Mouse (Mus musculus) cerebellum, adult 18-20 months (tissue): Measurements from ENCODE around the gene Nfia.

Experiments
- DNase-seq, 2 experiments: peaks; one replicate each; pipeline ENCODE4 v3.0.0; 2021

Nfia gene

GRCm38 (mm10) chr4:97840227-97841062 lies 67.9 kb downstream of the Nfia start:
- DNase-seq: no peak

DNA sequence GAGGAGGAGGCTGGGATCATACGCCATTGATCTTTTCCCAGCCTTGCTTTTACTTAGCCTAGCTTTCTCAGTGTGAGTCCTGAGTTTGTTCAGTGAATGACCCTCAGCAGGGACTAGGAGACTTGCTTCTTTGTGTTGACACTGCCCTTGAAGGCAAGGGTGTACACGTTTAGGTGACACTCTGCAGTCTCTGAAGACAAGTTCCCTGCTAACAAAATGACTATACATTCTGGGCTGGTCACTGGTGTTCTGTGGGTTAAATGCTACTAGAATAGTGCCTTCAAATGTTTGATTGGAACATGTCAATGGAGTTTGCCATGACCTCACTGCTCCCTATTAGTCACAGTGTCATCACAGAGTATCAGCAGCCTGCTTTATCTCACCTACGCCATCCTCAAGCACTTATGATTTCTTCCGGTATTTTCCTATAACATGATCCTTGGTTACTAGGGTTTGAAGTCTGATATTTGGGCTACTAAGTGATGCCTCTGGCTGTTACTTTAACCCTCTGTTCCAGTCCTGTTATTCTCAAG lies 68.6 kb downstream of the Nfia start:
- no peak for DNase-seq

DNA sequence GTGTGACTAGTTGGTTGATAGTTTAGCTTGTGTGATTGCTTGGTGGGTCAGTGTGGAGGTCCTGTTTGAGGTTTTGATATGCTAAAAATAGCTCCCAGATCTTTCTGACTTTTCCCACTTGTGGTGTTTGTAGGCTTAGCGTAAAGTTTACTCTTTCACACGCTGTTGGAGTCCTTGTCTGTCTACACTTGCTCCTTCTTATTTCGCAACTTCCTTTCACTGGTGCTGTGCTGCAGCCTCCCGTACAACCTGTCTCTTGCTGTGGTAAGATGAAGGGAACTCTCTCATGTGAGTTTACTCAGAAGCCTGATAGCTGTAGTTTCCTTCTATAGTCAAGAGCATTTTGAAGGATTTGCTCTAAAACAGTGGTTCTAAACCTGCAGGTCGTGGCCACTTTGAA lies 69.2 kb downstream of the Nfia start:
- DNase-seq: no peak

DNA sequence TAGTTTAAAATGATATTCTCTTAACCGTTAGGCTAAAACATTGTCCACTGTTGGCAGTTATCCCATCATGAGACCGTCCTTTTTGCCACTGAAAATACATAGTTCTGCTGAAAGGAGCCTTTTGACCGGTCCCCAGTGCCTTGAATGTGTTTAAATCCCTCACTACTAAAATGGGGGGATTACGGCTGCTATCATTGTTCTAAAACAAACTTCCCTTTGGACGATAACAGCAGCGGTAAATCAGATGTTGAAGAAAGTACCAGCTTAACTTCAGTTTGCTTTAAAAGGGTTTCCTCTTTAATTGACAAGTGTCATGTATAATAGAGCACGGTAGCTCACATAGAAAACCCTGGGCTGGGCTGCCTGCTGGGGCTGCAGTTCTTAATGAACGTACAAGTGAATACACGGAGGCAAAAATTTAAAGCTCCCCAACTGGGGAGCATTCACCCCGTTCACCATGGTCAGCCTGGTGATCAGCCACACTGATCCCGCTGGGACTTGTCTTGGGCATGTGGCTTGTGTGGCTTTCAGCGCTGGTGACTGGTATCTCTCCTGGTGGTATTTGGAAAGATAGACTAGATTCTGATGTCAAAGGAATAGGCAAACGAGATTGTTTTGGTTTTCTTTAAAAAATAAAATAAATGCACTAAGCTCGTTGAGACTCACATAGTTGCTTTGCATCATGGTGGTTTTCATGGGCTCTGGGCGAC lies 71.6 kb downstream of the Nfia start:
- DNase-seq: no peak

- DNase-seq: no peak
These were observed 72.4 kb downstream of the Nfia start for GRCm38 (mm10) chr4:97844899-97845298.

GRCm38 (mm10) chr4:97847653-97848052 lies 75.1 kb downstream of the Nfia start:
- no peak for DNase-seq

DNA sequence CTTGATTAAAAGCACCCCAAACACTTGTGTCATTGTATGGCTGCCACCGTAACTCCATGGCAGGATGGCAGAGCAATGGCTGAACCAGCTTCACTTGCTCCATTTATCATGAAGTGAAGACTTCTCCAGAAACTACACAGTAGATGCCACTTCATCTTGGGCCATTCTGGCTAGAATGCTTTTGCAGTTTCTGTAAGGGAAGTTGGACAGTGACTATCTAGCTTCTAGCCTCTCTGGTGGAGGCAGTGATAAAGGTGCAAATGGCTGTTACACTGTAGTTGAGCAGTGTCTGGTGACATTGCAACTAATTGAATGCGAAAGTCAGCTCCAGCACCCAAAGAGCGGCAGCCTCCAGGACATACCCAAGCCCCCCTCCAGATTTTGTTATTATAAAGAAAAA lies 78.5 kb downstream of the Nfia start:
- no peak for DNase-seq

DNA sequence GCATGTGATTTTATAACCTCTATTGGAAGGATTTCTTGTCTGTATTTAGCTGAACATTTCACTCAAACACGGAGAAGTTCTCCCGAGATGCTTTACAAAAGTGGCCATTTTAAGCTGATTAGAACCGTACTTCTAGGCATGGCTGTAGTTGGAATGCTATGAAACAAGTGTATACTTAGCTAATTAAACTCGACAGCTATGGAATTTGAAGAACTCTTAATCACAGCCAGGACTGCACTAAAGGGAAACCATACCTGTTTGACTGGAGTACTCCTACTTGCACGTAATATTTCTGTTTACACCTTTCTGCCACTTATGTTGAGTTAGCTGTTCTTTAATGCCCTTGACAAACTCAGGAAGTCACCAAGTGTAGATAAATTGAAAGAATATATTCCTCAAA lies 79.2 kb downstream of the Nfia start:
- DNase-seq: no peak

DNA sequence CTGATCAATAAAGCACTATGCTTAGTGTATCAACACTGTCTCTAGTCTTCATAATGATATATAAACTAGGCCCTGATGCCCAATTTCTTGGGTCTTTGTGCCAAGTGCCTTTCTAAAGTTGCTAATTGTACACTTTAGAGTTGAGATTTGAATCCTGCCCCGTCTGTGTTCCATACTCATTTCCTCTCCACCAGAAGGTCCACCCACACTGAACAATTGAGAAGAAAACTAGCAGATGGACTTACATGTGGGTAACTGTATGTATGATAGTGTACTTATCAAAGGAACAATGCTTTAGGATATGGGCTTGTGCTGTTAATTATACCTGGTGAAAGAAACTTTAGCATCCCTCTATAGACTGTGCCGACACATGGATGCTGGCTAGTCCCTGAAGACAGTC lies 80.1 kb downstream of the Nfia start:
- DNase-seq: no peak

DNA sequence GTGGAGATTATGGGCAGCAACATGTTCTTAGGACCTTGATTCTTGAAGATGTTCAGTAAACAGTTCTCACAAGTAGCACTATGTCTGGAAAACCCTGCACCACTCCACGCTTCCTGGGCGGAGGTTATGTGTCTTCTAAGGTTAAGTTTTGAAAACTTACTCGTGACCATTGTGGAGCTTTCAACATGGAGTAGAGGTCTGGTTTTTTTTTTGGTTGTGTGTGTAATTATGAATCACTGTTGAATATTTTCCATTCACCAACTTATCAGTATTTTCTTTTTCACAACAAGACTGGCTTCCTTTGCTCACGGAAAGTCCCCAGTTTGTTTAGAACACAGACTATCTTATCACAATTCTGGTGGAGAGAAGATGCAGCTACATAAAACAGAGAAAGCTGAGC lies 82.2 kb downstream of the Nfia start:
- no peak for DNase-seq

DNA sequence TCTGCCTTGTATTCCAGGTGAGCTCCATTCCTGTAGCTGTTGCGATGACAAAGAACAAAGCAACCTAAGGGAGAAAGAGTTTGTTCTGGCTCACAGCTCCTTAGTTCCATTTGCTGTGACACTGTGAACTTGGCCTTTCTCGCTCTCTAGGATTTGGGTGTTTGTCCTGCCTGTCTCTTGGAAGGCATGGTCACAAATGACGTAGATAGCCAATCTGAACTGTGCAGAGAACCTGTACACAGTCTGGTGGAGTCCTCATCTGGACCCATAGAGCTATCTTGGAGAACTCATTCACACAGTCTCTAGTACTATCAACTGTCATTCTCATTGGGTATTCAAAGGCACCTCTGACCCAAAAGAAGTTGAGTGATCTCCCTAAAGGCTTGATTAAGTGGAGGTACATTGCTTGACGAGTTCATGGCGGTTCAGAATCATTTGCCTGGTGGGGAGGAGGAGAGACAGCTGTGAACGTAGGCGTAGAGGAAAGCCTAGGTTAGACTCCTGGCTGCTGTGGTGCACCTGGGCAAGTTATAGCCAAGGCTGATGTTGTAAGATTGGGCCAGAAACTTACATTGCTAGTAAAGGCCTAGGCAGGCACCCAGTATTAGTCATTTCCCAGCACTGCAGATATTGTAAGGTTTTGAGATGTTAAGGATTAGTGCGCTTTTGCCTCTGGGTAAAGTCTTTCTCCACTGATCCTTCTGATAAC lies 83.3 kb downstream of the Nfia start:
- no peak for DNase-seq

DNA sequence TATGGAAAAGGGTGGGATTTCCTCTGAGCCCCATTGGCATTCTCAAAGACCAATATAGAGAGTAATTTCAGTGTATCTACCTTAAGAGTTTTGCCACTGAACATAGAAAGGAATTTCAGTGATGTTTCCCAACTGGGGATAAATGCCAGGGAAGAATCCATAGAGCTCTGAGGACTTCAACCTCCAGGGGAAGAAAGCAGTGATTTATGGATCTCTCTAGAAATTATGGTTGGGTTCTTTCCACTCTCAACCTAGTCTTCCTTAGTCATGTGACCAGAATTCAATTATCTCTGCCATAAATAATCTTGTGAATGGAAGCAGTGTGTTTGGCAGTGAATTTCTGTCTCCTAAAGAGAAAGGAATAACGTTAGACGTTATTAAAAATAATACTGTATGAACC lies 85.0 kb downstream of the Nfia start:
- no peak for DNase-seq

DNA sequence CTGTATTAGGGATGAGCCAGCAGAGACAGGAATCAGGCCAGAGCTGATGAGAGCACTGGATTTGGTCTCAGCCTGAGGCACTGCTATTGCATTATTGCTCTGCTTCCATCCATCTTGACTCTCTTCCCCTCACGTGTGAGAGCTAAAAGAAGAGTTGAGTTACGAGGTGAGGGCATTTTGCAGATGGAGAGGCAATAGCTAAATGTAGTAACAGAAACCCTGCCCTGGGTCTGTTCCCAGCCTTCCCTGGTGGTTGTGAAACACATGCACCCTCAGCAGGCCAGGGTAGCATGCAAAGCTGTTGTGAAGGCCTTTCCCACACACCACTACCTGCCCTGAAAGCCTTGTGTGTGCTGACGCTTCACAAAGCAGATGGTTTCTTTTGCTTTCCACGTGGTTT lies 86.9 kb downstream of the Nfia start:
- peak; percentile 25 to 33 for DNase-seq

GRCm38 (mm10) chr4:97860376-97860775 lies 87.8 kb downstream of the Nfia start:
- no peak for DNase-seq

- DNase-seq: no peak
These were observed 88.3 kb downstream of the Nfia start for GRCm38 (mm10) chr4:97860791-97861344.

- DNase-seq: no peak
These were observed 89.8 kb downstream of the Nfia start for GRCm38 (mm10) chr4:97862379-97862778.

DNA sequence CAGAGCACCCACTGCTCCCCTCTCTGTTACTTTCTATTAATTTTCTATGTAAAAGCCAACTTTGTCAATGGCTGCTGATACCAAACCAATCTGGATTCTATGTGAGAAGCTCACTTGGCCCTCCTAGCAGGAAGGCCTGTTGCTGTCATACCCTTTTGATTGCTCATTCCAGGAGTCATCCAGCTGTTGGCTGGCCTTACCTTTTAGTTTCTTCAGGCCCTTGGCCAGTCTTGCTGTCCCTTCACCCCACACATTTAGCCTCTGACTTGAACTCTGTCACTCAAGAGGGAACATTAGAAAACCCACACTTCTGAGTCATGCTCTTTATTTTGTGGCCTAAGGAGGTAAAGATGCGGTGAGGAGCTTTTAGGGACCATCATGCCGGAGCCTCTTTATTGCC lies 91.7 kb downstream of the Nfia start:
- no peak for DNase-seq

DNA sequence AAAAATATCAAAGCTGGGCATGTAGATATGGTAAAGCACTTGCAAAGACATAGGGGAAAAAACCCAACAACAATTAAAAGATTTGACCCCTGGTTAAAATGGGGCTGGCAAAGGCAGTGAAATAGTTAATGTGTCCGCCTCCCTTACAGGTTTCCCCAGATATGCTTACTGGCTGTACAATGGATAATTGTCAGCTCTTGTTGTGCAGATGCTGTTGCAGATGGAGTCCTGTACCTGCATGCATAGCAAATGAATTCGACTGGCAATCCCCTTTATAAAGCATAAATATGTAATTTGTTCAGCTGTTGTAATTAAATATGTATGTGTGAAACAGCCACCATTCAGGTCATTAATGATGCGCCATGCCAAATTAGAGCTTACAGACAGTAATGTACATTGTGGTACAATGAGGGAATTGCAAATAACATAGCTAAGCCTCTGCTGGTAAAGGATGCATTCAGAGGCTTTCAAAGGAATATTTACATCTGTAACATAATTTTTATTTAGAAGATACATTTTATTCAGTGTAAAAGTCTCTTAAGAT lies 92.9 kb downstream of the Nfia start:
- no peak for DNase-seq

DNA sequence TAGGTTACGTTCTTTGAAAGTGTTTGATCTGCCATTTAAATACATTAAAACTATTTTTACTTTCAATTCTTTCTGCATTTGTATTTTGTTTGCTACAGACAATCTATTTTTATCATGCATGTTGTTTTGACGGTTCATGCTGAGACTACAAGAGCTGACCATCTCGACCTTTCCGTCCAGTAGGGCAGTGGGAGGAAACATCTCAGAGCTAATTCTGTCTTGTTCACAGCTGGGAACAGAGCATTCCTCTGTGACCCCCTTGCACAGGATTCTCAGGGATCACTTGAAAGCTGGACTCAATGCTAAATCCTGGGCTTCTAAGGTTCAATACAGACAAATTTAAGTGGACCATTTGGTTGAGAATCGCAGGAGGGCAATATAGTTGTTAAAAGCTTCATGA lies 93.9 kb downstream of the Nfia start:
- no peak for DNase-seq

DNA sequence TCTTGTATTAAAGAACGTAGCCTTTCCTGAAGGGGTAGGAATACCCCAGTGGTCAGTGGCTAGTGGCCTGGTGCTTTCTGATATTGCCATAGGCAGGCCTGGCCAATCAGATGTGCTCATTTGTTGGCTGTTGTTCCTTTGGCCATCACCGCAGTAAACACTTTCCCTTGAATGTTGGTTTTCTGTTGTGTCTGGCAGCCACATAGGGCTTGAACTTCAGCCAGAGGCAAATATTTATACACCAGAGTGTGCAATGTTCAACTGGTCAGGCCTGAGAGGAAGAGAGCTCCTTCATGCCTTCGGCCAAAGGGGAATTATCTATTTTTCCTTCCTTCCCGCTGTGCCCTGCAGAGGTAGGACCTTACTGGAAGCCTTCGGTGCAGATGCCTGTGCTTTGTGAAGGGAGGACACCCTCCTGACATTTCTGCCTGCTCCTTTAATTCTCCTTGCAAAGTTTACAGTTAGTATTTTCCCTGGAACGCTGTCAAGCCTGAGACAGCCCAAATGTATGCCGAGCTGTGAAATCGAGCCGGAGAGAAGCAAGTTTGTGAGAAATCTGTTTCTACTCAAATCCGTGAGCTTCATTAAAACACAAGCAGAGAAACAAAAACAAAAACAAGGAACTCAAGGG lies 95.9 kb downstream of the Nfia start:
- DNase-seq: peak; percentile 36 to 58

DNA sequence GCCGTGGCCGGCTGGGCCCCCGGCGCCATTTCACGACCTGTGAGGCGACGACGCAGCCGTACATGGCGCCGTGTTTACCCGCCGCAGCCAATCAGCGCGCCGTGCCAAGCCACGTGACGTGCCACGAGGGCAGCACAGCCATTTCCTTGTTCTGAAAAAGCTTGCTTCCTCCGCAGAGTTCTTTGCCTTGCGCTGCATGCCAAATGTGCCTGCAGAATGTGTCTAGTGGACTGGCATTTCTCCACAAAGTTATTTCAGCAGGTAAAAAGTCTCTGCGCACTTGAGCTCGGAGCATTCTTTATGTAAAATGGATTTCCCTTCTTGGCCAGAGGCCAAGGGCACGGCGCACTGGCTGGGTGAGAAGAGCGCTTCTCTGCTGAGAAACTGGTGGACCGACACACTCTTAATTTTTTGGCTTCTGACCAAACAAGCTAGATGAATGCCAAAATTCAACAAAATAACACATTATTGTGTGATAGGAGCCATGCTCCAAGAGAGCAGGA lies 96.5 kb downstream of the Nfia start:
- peak; percentile 96 to 98 for DNase-seq

- DNase-seq: no peak
These were observed 96.9 kb downstream of the Nfia start for GRCm38 (mm10) chr4:97869451-97869850.
